Mouse (Mus musculus) fat pad, adult 2 months (tissue): ENCODE data around the gene Mapt.

Experiments
- DNase-seq: peaks from one replicate; pipeline ENCODE4 v3.0.0-alpha.2; 2011; ENCODE audit warnings: low read depth, low spot score; ENCODE audit errors: extremely low read depth

Gene Mapt

DNA sequence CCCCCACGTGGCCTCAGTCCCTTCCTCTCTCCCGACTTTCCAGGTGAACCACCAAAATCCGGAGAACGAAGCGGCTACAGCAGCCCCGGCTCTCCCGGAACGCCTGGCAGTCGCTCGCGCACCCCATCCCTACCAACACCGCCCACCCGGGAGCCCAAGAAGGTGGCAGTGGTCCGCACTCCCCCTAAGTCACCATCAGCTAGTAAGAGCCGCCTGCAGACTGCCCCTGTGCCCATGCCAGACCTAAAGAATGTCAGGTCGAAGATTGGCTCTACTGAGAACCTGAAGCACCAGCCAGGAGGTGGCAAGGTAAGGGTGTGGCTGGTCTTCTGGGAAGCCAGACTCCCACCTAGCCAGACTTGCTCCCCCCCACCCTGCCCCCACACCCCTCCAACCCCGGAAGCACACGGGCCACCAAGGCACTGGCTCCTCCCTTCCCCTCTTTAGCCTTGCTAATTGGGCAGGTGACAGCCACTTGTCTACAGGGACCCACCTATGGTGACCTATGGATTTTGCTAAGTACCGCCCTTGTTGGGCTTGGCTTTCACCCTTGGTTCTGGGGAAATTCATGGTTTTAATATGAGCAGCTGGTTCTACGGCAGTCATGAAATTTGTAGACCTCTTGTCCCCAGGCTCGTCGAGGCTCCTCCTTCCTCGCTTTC is 79.2 kb downstream of the Mapt start:
- DNase-seq = no peak

DNA sequence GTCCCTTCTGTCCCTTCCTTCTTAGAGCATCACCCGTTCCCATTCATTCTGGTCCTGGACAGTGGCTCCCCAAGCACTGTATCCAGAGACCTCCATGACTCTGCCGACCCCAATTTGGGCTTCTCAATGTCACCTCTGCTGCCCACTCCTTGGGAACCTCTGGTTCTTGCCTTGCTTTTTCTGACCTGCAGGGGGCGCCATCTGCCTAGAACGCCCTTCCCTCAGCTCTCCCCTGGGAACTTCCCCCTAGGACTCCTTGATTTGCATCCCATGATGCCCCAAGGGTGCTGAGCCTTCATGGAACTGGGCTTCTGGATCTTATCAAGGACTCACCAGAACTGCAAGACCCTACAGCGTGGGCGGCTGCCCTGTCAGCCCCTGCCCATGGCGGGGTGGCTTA is 80.5 kb downstream of the Mapt start:
- DNase-seq = no peak

DNA sequence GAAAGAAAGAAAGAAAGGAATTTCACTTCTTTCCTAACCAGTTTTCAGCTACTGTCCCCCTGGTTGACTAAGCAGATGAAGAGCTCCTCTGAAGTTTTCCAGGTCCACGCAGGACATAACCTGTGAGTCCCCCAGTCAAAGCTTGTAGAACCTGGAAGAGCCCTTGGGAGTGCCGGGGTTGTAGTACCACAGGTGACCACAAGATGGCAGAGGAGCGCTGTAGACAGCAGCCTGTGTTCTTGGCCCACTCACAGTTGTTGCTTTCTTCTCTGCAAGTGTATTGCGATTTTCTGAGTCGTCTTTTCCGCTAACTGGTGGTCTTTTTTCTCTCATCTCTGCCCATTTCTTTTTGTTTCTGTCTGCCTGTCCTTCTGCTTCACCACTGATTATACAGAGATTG is 84.5 kb downstream of the Mapt start:
- DNase-seq = no peak

DNA sequence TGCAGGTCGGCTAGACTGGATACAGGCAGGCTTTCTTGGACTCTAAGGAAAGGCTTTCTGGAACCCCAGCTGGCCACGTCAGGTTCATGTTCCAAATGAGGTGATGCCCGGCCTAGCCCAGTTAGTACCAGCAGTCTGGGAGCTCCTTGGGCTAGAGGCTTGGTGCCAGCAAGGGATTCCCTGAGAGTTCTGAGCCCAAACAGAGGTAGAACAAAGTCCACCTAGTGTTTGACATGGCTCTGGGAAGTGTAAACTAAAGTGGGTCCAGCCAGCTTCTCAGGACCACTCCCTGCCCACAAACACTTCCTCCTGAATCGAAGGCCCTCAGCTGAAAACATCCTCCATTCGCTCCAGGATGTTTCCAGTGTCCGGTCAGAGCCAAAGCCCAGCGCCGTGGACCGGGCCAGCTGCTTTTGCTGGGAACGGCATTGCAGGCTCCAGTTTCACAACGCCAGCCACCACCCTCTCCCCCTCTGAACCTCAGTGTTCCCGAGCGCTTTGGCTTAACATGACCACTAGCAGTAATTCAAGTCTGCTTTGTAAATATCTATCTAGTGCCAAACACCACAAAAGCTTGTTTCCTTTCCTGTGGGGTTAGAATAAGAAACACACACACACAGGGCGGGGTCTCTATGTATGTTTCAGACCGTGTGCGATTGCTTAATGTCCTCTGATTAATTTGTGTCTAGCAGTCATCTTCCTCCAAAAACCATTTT is 85.7 kb downstream of the Mapt start:
- no peak for DNase-seq

DNA sequence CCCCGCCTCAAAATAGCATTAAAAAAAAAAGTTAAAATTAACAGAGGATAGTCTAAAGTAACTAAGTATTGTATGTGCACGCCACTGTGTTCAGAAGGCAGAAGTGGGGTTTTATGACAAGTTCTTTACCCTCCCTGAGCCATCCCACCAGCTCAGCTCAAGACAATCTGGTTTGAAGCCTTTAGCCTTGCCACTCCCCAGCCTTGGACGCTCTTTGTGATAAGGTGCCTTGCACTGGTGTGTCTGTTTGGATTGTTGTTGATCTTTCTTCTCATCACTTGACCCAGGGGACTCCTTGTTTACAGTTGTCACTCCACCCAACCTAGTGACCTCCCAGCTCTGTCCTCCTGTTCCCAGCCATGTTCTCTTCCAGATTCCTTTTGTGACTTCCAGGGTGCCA is 86.4 kb downstream of the Mapt start:
- DNase-seq = no peak

DNA sequence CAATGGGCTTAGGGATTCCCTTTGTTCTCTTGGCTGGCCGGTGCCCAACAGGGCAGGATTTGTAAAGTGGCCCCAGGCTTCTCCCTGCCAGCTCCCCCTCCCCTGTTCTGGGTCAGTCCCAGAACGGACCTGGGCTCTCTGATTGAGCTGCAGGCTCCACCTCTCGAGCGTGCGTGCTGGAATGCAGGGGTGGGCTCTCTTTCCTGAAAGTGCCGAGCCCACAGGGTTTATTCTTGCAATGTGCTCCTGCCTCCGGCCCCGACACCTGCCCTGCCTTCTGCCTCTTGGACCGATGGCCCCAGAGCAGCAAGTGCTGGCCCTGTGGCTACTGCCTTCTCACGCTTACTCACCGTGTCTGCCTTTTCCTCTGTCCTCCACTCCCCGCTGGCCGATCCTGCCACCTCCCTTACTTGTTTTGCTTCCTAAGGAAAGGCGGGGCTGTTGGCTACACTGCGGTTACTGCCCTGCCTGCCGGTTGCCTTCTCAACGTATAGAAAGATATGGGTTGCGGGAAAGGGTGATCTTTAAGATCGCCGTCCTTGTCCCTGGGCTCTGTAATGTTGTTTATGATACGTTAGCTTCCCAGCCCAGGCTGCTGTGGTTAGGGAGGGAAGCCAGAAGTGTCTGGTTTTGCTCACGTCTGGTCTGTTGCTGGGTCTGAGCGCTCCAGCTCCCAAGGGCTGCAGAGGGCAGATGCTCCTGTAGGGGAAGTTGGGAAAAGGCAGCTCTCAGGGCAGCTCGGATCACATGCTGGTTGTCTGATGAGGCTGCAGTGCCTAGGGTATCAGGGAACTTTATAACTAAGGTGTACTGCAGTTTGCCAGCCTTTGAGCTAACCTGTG is 88.0 kb downstream of the Mapt start:
- no peak for DNase-seq

DNA sequence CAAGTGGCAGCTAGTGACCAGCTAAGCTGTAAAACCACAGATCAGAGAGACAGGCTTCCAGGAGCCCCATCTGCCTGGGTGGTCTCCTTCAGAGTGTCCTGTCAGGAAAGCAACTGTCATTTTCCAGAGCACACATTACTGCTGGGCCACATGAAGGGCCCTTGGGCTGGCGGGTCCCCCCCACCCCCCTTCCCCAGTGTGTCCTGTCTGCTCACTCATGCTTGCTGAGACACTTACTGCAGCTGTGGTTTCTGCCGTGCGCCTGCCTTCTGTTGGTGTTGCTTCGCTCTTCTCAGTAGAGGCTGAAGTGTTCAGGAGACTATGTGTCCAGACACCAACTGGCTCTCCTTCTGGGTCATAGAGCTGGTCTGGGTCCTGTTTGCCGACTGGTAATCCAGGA is 89.3 kb downstream of the Mapt start:
- no peak for DNase-seq

DNA sequence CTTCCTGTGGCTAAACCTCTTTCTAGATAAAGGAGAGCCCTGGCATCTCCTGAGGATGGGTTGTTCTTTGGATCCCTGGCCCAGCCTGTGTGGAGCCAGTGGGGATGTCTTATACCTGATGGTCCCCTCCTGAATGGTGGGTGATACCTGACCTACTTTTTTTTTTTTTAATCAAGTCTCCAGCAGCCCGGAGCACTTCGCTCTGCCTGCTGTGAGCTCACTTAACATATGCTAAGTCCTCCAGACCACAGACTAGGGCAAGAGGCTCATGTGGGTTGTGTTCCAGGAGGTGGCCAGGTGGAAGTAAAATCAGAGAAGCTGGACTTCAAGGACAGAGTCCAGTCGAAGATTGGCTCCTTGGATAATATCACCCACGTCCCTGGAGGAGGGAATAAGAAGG is 91.0 kb downstream of the Mapt start:
- no peak for DNase-seq

DNA sequence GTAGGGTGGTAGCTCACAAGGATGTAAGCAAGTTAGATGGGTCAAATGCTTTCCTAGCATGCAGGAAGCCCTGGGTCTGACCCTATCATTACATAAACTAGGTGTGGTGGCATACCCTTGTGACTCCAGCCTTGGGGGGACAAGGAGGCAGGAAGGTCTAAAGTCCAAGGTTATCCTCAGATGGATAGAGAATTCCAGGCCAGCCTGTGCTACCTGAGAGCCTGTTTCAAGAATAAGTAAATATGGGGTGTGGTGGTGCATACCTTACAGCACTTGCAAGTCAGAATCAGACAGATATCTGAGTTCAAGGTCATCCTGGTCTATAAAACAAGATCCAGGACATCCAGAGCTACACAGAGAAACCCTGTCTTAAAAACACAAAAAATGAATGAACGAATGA is 96.3 kb downstream of the Mapt start:
- DNase-seq = no peak

DNA sequence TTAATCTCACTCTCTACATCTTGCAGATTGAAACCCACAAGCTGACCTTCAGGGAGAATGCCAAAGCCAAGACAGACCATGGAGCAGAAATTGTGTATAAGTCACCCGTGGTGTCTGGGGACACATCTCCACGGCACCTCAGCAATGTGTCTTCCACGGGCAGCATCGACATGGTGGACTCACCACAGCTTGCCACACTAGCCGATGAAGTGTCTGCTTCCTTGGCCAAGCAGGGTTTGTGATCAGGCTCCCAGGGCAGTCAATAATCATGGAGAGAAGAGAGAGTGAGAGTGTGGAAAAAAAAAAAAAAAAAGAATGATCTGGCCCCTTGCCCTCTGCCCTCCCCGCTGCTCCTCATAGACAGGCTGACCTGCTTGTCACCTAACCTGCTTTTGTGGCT is 96.8 kb downstream of the Mapt start:
- DNase-seq = no peak

DNA sequence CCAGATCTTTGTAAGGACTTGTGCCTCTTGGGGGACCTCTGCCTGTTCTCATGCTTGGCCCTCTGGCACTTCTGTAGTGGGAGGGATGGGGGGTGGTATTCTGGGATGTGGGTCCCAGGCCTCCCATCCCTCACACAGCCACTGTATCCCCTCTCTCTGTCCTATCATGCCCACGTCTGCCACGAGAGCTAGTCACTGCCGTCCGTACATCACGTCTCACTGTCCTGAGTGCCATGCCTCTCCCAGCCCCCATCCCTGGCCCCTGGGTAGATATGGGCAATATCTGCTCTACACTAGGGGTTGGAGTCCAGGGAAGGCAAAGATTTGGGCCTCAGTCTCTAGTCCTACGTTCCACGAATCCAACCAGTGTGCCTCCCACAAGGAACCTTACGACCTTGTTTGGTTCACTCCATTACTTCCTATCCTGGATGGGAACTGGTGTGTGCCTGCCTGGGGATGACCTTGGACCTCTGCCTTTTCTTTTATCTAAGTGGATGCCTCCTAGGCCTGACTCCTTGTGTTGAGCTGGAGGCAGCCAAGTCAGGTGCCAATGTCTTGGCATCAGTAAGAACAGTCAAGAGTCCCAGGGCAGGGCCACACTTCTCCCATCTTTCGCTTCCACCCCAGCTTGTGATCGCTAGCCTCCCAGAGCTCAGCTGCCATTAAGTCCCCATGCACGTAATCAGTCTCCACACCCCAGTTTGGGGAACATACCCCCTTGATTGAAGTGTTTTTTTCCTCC is 98.2 kb downstream of the Mapt start:
- no peak for DNase-seq

DNA sequence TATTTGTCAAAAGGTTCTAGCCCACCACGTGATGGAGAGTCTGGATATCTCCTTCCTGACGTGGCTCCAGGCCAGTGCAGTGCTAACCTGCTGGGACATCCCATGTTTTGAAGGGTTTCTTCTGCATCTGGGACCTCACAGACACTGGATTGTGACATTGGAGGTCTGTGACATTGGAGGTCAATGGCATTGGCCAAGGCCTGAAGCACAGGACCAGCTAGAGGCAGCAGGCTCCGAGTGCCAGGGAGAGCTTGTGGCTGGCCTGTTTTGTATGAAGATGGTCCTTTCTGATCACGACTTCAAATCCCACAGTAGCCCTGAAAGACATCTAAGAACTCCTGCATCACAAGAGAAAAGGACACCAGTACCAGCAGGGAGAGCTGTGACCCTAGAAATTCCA is 99.0 kb downstream of the Mapt start:
- DNase-seq = no peak

DNA sequence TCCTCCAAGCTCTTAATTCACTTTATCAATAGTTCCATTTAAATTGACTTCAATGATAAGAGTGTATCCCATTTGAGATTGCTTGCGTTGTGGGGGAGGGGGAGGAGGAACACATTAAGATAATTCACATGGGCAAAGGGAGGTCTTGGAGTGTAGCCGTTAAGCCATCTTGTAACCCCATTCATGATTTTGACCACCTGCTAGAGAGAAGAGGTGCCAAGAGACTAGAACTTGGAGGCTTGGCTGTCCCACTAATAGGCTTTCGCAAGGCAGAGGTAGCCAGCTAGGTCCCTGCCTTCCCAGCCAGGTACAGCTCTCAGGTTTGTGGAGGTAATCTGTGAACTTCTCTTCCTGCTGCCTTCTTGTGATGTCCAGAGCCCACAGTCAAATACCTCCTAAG is 100.0 kb downstream of the Mapt start:
- no peak for DNase-seq

DNA sequence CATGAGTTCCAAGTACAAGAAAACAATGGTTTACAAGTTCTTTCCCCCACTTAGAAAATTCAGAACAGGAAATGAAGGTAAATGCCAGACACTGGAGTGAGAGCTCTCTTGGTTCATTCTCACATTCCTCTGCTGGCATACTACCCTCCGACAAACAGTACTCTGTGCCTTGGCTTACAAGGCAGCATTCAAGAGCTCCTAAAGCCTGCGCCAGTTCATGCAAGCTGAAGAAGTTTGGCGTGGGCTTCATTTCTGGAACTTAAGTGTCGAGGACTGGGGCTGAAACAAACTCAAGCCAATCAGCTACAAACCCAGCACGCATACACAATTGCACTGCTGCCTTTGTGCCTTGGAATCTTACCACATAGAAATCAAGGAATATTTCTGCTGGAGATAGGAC is 100.9 kb downstream of the Mapt start:
- no peak for DNase-seq

DNA sequence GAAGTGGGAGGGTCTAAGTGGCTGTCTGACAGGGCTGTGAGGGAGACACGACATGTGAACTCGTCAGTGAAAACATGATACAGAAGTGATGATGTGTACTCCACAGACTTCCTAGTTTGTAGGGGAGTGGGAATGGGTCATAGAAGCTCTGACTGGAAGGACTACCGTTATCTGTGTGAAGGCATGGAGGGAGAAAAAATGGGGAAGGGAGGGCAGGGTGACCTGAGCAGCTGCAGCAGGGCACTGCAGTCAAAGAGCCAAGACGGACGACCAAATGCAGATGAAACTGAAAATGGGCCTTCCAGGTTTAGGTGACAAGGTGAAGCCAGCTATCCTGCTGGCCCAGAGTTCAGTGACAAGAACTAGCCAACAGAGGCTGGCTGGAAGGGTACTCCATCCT is 102.9 kb downstream of the Mapt start:
- DNase-seq = no peak

DNA sequence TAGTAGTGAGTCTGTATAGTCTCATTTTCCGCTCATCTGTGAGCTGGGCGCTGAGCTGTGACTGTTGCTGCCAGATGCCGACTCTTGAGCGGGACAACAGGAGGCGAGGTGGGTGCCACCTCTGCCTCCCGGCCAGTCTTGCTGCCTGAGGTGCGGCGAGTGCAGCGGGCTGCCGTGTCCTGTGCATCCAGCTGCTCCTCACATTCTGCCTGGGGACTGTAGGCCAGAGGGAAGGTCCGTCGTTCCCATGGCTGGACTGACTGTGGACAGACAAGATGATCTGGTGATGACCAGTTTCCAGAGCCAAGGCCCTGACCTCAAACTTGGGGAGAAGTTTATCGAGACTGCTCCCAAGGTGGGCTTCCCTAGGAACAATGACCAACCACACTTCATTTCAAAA is 103.8 kb downstream of the Mapt start:
- no peak for DNase-seq

DNA sequence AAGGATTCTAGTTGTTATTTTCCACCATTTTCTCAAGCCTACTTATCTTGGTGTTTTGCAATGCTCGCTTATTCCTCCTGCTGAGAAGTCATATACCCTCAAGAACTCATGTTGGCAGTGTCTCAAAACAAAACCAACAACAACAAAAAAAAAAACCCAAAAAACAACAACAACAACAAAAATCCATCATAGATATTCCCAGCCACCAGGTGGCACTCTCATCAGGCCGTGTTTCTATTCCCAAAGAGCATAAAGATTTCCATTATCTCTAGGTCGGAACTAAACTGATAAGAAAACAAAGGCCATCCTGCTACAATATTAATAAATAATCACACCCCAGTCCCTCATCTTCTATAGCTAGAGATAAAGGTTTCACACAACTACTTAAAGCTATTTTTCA is 115.7 kb downstream of the Mapt start:
- no peak for DNase-seq

DNA sequence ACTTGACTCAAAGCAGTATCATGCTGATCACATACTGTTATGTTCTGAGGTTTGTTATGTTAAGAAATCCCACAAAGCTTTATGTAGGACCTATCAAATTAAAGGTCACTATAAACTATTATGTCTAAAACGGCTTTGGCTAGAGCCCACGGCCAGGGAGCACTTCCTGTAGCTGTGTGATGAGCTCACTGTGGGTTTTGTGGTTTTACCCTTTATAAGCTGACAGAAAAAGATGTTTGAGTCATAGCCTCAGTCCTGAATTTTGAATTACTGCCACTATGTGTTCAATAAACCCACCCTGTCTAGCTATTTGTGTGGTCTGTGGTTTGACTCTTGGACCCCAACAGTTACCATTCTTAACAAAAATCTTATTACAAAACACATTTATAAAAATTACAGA is 130.6 kb downstream of the Mapt start:
- DNase-seq = no peak

DNA sequence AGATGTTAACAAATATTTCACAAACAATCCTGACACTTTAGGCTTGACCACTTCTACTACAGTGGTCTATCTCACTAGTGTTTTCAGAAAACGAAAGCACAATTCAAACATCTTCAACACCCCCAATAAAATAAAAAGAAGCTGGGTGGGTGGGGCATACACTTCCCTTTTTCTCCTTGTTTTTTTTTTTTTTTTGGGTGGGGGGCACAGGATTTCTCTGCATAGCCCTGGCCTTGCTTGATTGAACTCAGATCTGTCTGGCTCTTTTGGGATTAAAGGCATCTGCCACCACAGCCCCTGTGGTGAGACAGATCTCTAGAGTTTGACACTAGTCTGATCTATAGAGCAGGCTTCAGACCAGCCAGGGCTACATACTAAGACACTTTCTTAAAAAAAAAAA is 131.5 kb downstream of the Mapt start:
- DNase-seq = no peak

DNA sequence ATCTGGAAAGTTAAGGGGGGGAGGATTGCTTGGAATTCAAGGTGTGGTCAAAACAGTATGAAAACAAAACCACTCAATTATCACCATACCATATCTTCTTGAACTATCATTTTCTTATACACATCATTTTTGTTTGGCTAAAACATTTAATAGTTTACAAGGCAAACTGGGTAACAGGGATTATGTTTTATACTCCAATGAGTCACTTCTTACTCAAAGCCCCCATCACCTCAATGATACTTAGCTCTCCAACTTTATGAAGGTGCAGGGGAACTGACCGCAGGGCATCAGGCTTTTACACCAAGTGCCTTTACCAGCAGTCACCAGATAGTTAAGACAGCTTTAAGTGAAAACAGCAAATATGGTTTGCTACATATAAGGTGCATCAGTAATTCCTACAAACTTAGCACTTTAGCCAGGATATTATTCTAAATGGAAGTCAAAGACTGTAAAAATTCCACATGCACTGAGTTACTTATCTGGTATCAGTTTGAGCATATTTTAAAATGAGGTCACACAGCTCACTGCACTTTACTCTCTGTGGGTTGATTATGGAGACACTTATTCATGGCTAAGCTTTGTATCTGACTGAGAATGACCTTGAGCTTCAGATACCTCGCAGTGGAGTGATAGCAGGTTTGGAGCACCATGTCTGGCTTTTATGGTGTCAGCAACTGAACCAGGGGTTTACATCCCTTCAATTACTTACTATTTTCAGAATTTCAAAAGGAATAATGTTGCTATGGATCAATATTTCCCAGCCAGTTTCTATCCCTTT is 132.8 kb downstream of the Mapt start:
- no peak for DNase-seq
